Mouse (Mus musculus) kidney, embryonic 16.5 days (tissue): ENCODE measurements around the gene Zcchc2. TPM values are rescaled to one million over a fixed set of nuclear protein-coding genes. Genes with fewer than 3 reads are reported as not detected.
A peak's percentile ranks its signal among the peaks of the same experiment; 100 is the strongest.

Experiments
- ATAC-seq: fragments of 200-750 bp; cut with Nextera tagmentation; 2 replicates; pipeline ENCODE4 v1.8.0; 2017; ENCODE audit warnings: moderate TSS enrichment; ENCODE audit not compliant: low FRiP score, low TSS enrichment
- H3K27ac ChIP-seq: fragments of 300-500 bp; sonication (generic); 2 replicates; pipeline ENCODE4 v1.5.1; 2014; ENCODE audit warnings: low read length
- H3K27me3 ChIP-seq: fragments of 300-500 bp; sonication (generic); 2 replicates; pipeline ENCODE4 v1.6.1; 2014; ENCODE audit warnings: low read length, control low read depth, mixed read lengths; ENCODE audit not compliant: insufficient read depth
- H3K36me3 ChIP-seq: fragments of 300-500 bp; sonication (generic); 2 replicates; pipeline ENCODE4 v1.6.1; 2014; ENCODE audit warnings: low read length, control low read depth, mixed read lengths; ENCODE audit not compliant: insufficient read depth
- H3K4me1 ChIP-seq: fragments of 300-500 bp; sonication (generic); 2 replicates; pipeline ENCODE4 v1.6.1; 2014; ENCODE audit warnings: low read length, control low read depth, mixed read lengths; ENCODE audit not compliant: insufficient read depth
- H3K4me2 ChIP-seq: fragments of 300-500 bp; sonication (generic); replicated peaks from 2 replicates; pipeline ENCODE4 v1.6.1; 2014; ENCODE audit warnings: low read depth, low read length
- H3K4me3 ChIP-seq: fragments of 300-500 bp; sonication (generic); 2 replicates; pipeline ENCODE4 v1.5.1; 2014; ENCODE audit warnings: mild to moderate bottlenecking, low read length
- H3K9ac ChIP-seq: fragments of 300-500 bp; sonication (generic); replicated peaks from 2 replicates; pipeline ENCODE4 v1.6.1; 2014; ENCODE audit warnings: low read length
- H3K9me3 ChIP-seq: fragments of 300-500 bp; sonication (generic); 2 replicates; pipeline ENCODE4 v1.6.1; 2016; ENCODE audit warnings: low read length, control low read depth
- WGBS: fragments of 180-500 bp; shearing (Covaris S2); extraction: QIAGEN DNeasy Blood & Tissue Kit; methylation state at CpG from one replicate; pipeline ENCODE4 v1.1.7; 2014; 5-methylcytosine and 5-hydroxymethylcytosine counted together
- polyA plus RNA-seq: library from polyadenylated mRNA; unstranded; fragments of >200 nt; fragmentation: Nextera tagmentation; extraction: Ambion mirVana; gene quantifications from 2 replicates; pipeline ENCODE4 v1.2.1, GENCODE M21; 2015

The Zcchc2 gene
- polyA plus RNA-seq, 1 experiment from 2014 or later: 3.0 TPM

GRCm38 (mm10) chr1:105962852-105963251 lies 27.4 kb upstream of the Zcchc2 start:
- WGBS: 93% methylated on average over 9 of the region's 9 CpGs

GRCm38 (mm10) chr1:105964514-105964913 lies 25.7 kb upstream of the Zcchc2 start:
- no peaks in the 10 kb centered on the region for H3K9me3 ChIP-seq
- no peak overlapping the region for H3K4me2 ChIP-seq
- 32% methylated on average over 4 of the region's 4 CpGs for WGBS
- no peak overlapping the region for H3K27ac ChIP-seq
- ATAC-seq: no peak
- no peak overlapping the region for H3K4me3 ChIP-seq
- no peaks in the 10 kb centered on the region for H3K36me3 ChIP-seq
- H3K4me1 ChIP-seq: no peaks in the 10 kb centered on the region; the same call in 1 of the 2 replicates
- no peaks in the 10 kb centered on the region for H3K27me3 ChIP-seq
- H3K9ac ChIP-seq: no peak overlapping the region

More at GRCm38 (mm10) chr1:105962852-105963251, 27.4 kb upstream of the Zcchc2 start:
- Histone ChIP-seq H3K27me3 (no peaks in the 10 kb centered on the region), H3K9ac (no peak overlapping the region), H3K4me1 (no peaks in the 10 kb centered on the region; the same call in 1 of the 2 replicates), H3K36me3 (no peaks in the 10 kb centered on the region), H3K27ac (no peak overlapping the region), H3K4me3 (no peak overlapping the region), H3K9me3 (no peaks in the 10 kb centered on the region), H3K4me2 (no peak overlapping the region)
- no peak for ATAC-seq

GRCm38 (mm10) chr1:105965189-105965588 lies 25.0 kb upstream of the Zcchc2 start:
- WGBS: 68% methylated on average over 5 of the region's 5 CpGs
- H3K27me3 ChIP-seq: no peaks in the 10 kb centered on the region
- H3K9ac ChIP-seq: no peak overlapping the region
- H3K4me2 ChIP-seq: no peak overlapping the region
- H3K4me1 ChIP-seq: no peaks in the 10 kb centered on the region; the same call in 1 of the 2 replicates
- no peaks in the 10 kb centered on the region for H3K36me3 ChIP-seq
- H3K4me3 ChIP-seq: no peak overlapping the region
- H3K27ac ChIP-seq: no peak overlapping the region
- ATAC-seq: no peak
- no peaks in the 10 kb centered on the region for H3K9me3 ChIP-seq

- H3K9ac ChIP-seq: 0 out of 2 replicates have a peak overlapping the region, but pooled peaks have one; percentile 40
These were observed 18.6 kb upstream of the Zcchc2 start for GRCm38 (mm10) chr1:105971490-105972170.

GRCm38 (mm10) chr1:105974023-105974422 lies 16.2 kb upstream of the Zcchc2 start:
- 48% methylated on average over 2 of the region's 2 CpGs for WGBS
- Histone ChIP-seq H3K27me3 (no peaks in the 10 kb centered on the region), H3K4me1 (peaks cover 23% of the 10 kb centered on the region), H3K4me2 (no peak overlapping the region), H3K4me3 (no peak overlapping the region), H3K27ac (no peak overlapping the region), H3K9me3 (peaks cover 3% of the 10 kb centered on the region; the same call in 1 of the 2 replicates), H3K36me3 (no peaks in the 10 kb centered on the region), H3K9ac (no peak overlapping the region)
- 0 out of 2 replicates have a peak, but pooled peaks have one; percentile 41 for ATAC-seq

More at GRCm38 (mm10) chr1:105971490-105972170, 18.6 kb upstream of the Zcchc2 start:
- H3K4me2 ChIP-seq: peak overlapping the region; percentile 43
- no peaks in the 10 kb centered on the region for H3K9me3 ChIP-seq
- 16% methylated on average over 10 of the region's 10 CpGs for WGBS
- H3K36me3 ChIP-seq: no peaks in the 10 kb centered on the region
- peak overlapping the region; percentile 37 for H3K4me3 ChIP-seq
- H3K4me1 ChIP-seq: peaks cover 16% of the 10 kb centered on the region
- peak overlapping the region; percentile 40; the same call in 1 of the 2 replicates for H3K27ac ChIP-seq
- peak; percentile 83 for ATAC-seq
- H3K27me3 ChIP-seq: no peaks in the 10 kb centered on the region

- 0 out of 2 replicates have a peak, but pooled peaks cover 4% of the 10 kb centered on the region for H3K36me3 ChIP-seq
- H3K27ac ChIP-seq: no peak overlapping the region; the same call in 1 of the 2 replicates
- H3K4me2 ChIP-seq: no peak overlapping the region
- H3K9me3 ChIP-seq: peaks cover 4% of the 10 kb centered on the region; the same call in 1 of the 2 replicates
- no peaks in the 10 kb centered on the region for H3K27me3 ChIP-seq
- peak; percentile 49; the same call in 1 of the 2 replicates for ATAC-seq
- no peak overlapping the region for H3K4me3 ChIP-seq
- H3K9ac ChIP-seq: no peak overlapping the region
- H3K4me1 ChIP-seq: peaks cover 12% of the 10 kb centered on the region; the same call in 1 of the 2 replicates
- 76% methylated on average over 7 of the region's 7 CpGs for WGBS
These were observed 12.6 kb upstream of the Zcchc2 start for GRCm38 (mm10) chr1:105977446-105978094.

GRCm38 (mm10) chr1:105980849-105981610 lies 9.2 kb upstream of the Zcchc2 start:
- 53% methylated on average over 6 of the region's 6 CpGs for WGBS
- ATAC-seq: peak; percentile 53
- Histone ChIP-seq H3K4me1 (peaks cover 14% of the 10 kb centered on the region; the same call in 1 of the 2 replicates), H3K27ac (peak overlapping the region; percentile 71), H3K9ac (no peak overlapping the region), H3K4me2 (no peak overlapping the region), H3K9me3 (peaks cover 4% of the 10 kb centered on the region; the same call in 1 of the 2 replicates), H3K4me3 (no peak overlapping the region), H3K36me3 (0 out of 2 replicates have a peak, but pooled peaks cover 4% of the 10 kb centered on the region), H3K27me3 (no peaks in the 10 kb centered on the region)

- H3K27me3 ChIP-seq: no peaks in the 10 kb centered on the region
- ATAC-seq: no peak
- no peak overlapping the region for H3K4me2 ChIP-seq
- WGBS: 42% methylated on average over 6 of the region's 6 CpGs
- H3K4me3 ChIP-seq: no peak overlapping the region
- 0 out of 2 replicates have a peak, but pooled peaks cover 4% of the 10 kb centered on the region for H3K36me3 ChIP-seq
- H3K27ac ChIP-seq: no peak overlapping the region
- H3K9me3 ChIP-seq: peaks cover 4% of the 10 kb centered on the region; the same call in 1 of the 2 replicates
- no peak overlapping the region for H3K9ac ChIP-seq
- 0 out of 2 replicates have a peak, but pooled peaks cover 11% of the 10 kb centered on the region for H3K4me1 ChIP-seq
These were observed 7.5 kb upstream of the Zcchc2 start for GRCm38 (mm10) chr1:105982496-105983364.
